Mouse (Mus musculus): ENCODE data around the gene Tk1. TPM values are rescaled to one million over a fixed set of nuclear protein-coding genes. Genes with fewer than 3 reads are reported as not detected.

The Tk1 gene
- polyA plus RNA-seq, 1 experiment: 52.8 TPM

- peak; percentile 51 for TF ChIP-seq POLR2AphosphoS2 (IDR thresholded peaks at IDR 0.05; ENCODE audit: insufficient read length, low read depth)
- no peak for TF ChIP-seq TCF12 (IDR thresholded peaks at IDR 0.05; ENCODE audit: insufficient read depth, poor library complexity, severe bottlenecking)
- TF ChIP-seq CEBPB (IDR thresholded peaks at IDR 0.05; ENCODE audit: insufficient read depth, poor library complexity, severe bottlenecking): no peak
- no peak for TF ChIP-seq USF1 (IDR thresholded peaks at IDR 0.05; ENCODE audit: low read depth)
- TF ChIP-seq POLR2A (IDR thresholded peaks at IDR 0.05; ENCODE audit: insufficient read length, low read depth): peak; percentile 34
- TF ChIP-seq MYOG (IDR thresholded peaks at IDR 0.05; ENCODE audit: control insufficient read depth in 1 of 3, insufficient read depth in 1 of 3, insufficient read length in 2 of 3, low read depth in 2 of 3): no peak
These were observed 22.5 kb upstream of the Tk1 start for GRCm38 (mm10) chr11:117848271-117848984.

GRCm38 (mm10) chr11:117847593-117848215 is 21.8 kb upstream of the Tk1 start:
- peaks cover 11% of the 10 kb centered on the region for H3K36me3 ChIP-seq (ENCODE audit: control insufficient read depth, insufficient read depth)
- H3K4me3 ChIP-seq: peak overlapping the region; percentile 88
- TF ChIP-seq CEBPB (IDR thresholded peaks at IDR 0.05; ENCODE audit: insufficient read depth, poor library complexity, severe bottlenecking) (peak; percentile 58), MYOD1 (IDR thresholded peaks at IDR 0.05; ENCODE audit: control insufficient read depth in 1 of 3, insufficient read length in 2 of 3, low read depth in 2 of 3) (peak in 2 of 3 experiments; percentile 8 to 16), TCF3 (IDR thresholded peaks at IDR 0.05; ENCODE audit: insufficient read length, low read depth) (no peak), TCF12 (IDR thresholded peaks at IDR 0.05; ENCODE audit: insufficient read depth, poor library complexity, severe bottlenecking) (no peak)
- peak overlapping the region; percentile 82 for H3K4me2 ChIP-seq (ENCODE audit: low read depth)
- peaks cover 36% of the 10 kb centered on the region for H3K79me2 ChIP-seq (ENCODE audit: control insufficient read depth, insufficient read depth)
- peak overlapping the region; percentile 52 for H3ac ChIP-seq (ENCODE audit: control insufficient read depth, insufficient read length)
- no peaks in the 10 kb centered on the region for H3K27me3 ChIP-seq (ENCODE audit: control insufficient read depth, insufficient read depth, insufficient read length)

More at GRCm38 (mm10) chr11:117848271-117848984, 22.5 kb upstream of the Tk1 start:
- Histone ChIP-seq H3ac (ENCODE audit: control insufficient read depth, insufficient read length) (peak overlapping the region; percentile 52), H3K4me3 (peak overlapping the region; percentile 88), H3K4me2 (ENCODE audit: low read depth) (peak overlapping the region; percentile 82), H3K36me3 (ENCODE audit: control insufficient read depth, insufficient read depth) (peaks cover 11% of the 10 kb centered on the region), H3K27me3 (ENCODE audit: control insufficient read depth, insufficient read depth, insufficient read length) (no peaks in the 10 kb centered on the region), H3K79me2 (ENCODE audit: control insufficient read depth, insufficient read depth) (peaks cover 43% of the 10 kb centered on the region)

- no peak for TF ChIP-seq CEBPB (IDR thresholded peaks at IDR 0.05; ENCODE audit: insufficient read depth, poor library complexity, severe bottlenecking)
- no peak for TF ChIP-seq SRF (IDR thresholded peaks at IDR 0.05; ENCODE audit: control insufficient read depth, insufficient read length, low read depth)
- TF ChIP-seq E2F4 (IDR thresholded peaks at IDR 0.05; ENCODE audit: insufficient read depth): no peak
- no peak for TF ChIP-seq MAX (IDR thresholded peaks at IDR 0.05; ENCODE audit: low read depth)
- no peak for TF ChIP-seq TCF12 (IDR thresholded peaks at IDR 0.05; ENCODE audit: insufficient read depth, poor library complexity, severe bottlenecking)
- TF ChIP-seq MYOD1 (IDR thresholded peaks at IDR 0.05; ENCODE audit: control insufficient read depth in 1 of 3, insufficient read length in 2 of 3, low read depth in 2 of 3): no peak
- TF ChIP-seq MYOG (IDR thresholded peaks at IDR 0.05; ENCODE audit: control insufficient read depth in 1 of 3, insufficient read depth in 1 of 3, insufficient read length in 2 of 3, low read depth in 2 of 3): no peak
- TF ChIP-seq POLR2AphosphoS2 (IDR thresholded peaks at IDR 0.05; ENCODE audit: insufficient read length, low read depth): no peak
- no peak for TF ChIP-seq REST (IDR thresholded peaks at IDR 0.05; ENCODE audit: insufficient read depth, insufficient read length)
- no peak for TF ChIP-seq POLR2A (IDR thresholded peaks at IDR 0.05; ENCODE audit: insufficient read length, low read depth)
- TF ChIP-seq USF1 (IDR thresholded peaks at IDR 0.05; ENCODE audit: low read depth): no peak
- TF ChIP-seq TCF3 (IDR thresholded peaks at IDR 0.05; ENCODE audit: insufficient read length, low read depth): no peak
- Histone ChIP-seq H3K36me3 (ENCODE audit: control insufficient read depth, insufficient read depth) (peaks cover 8% of the 10 kb centered on the region), H3K4me3 (no peak overlapping the region), H3K79me2 (ENCODE audit: control insufficient read depth, insufficient read depth) (peaks cover 25% of the 10 kb centered on the region), H3K27me3 (ENCODE audit: control insufficient read depth, insufficient read depth, insufficient read length) (no peaks in the 10 kb centered on the region), H3ac (ENCODE audit: control insufficient read depth, insufficient read length) (no peak overlapping the region), H3K4me2 (ENCODE audit: low read depth) (no peak overlapping the region)
These were observed 20.7 kb upstream of the Tk1 start for GRCm38 (mm10) chr11:117846640-117847039.

- peaks cover 16% of the 10 kb centered on the region for H3K79me2 ChIP-seq (ENCODE audit: control insufficient read depth, insufficient read depth)
- no peaks in the 10 kb centered on the region for H3K27me3 ChIP-seq (ENCODE audit: control insufficient read depth, insufficient read depth, insufficient read length)
- H3K4me2 ChIP-seq (ENCODE audit: low read depth): no peak overlapping the region
- H3K36me3 ChIP-seq (ENCODE audit: control insufficient read depth, insufficient read depth): no peaks in the 10 kb centered on the region
- H3K4me3 ChIP-seq: no peak overlapping the region
- TF ChIP-seq SRF (IDR thresholded peaks at IDR 0.05; ENCODE audit: control insufficient read depth, insufficient read length, low read depth) (no peak), TCF12 (IDR thresholded peaks at IDR 0.05; ENCODE audit: insufficient read depth, poor library complexity, severe bottlenecking) (no peak), MAX (IDR thresholded peaks at IDR 0.05; ENCODE audit: low read depth) (no peak), E2F4 (IDR thresholded peaks at IDR 0.05; ENCODE audit: insufficient read depth) (no peak), POLR2AphosphoS2 (IDR thresholded peaks at IDR 0.05; ENCODE audit: insufficient read length, low read depth) (no peak), REST (IDR thresholded peaks at IDR 0.05; ENCODE audit: insufficient read depth, insufficient read length) (no peak), POLR2A (IDR thresholded peaks at IDR 0.05; ENCODE audit: insufficient read length, low read depth) (no peak), MYOD1 (IDR thresholded peaks at IDR 0.05; ENCODE audit: control insufficient read depth in 1 of 3, insufficient read length in 2 of 3, low read depth in 2 of 3) (no peak), CEBPB (IDR thresholded peaks at IDR 0.05; ENCODE audit: insufficient read depth, poor library complexity, severe bottlenecking) (no peak), TCF3 (IDR thresholded peaks at IDR 0.05; ENCODE audit: insufficient read length, low read depth) (no peak), MYOG (IDR thresholded peaks at IDR 0.05; ENCODE audit: control insufficient read depth in 1 of 3, insufficient read depth in 1 of 3, insufficient read length in 2 of 3, low read depth in 2 of 3) (no peak), USF1 (IDR thresholded peaks at IDR 0.05; ENCODE audit: low read depth) (no peak)
- no peak overlapping the region for H3ac ChIP-seq (ENCODE audit: control insufficient read depth, insufficient read length)
These were observed 19.8 kb upstream of the Tk1 start for GRCm38 (mm10) chr11:117845651-117846050.
